Mouse (Mus musculus) liver, adult (tissue): ENCODE measurements around the gene Map4k3.

ENCODE experiments used
- GATA4 ChIP-seq: IDR thresholded peaks from 2 replicates; pipeline ENCODE4 v1.6.1; 2014; ENCODE audit warnings: mild to moderate bottlenecking, low read length; ENCODE audit not compliant: insufficient replicate concordance

Gene Map4k3

GRCm38 (mm10) chr17:80577214-80577613 is 151.1 kb downstream of the Map4k3 start:
- TF ChIP-seq GATA4 = no peak

- TF ChIP-seq GATA4 = no peak
Measured at GRCm38 (mm10) chr17:80575008-80575407, 153.3 kb downstream of the Map4k3 start.

- TF ChIP-seq GATA4 = no peak
Measured at GRCm38 (mm10) chr17:80574471-80574965, 153.8 kb downstream of the Map4k3 start.

- no peak for TF ChIP-seq GATA4
Measured at GRCm38 (mm10) chr17:80572187-80572935, 155.9 kb downstream of the Map4k3 start.

- no peak for TF ChIP-seq GATA4
Measured at GRCm38 (mm10) chr17:80571460-80571859, 156.8 kb downstream of the Map4k3 start.

- TF ChIP-seq GATA4 = no peak
Measured at GRCm38 (mm10) chr17:80568842-80569601, 159.3 kb downstream of the Map4k3 start.

- no peak for TF ChIP-seq GATA4
Measured at GRCm38 (mm10) chr17:80568441-80568840, 159.8 kb downstream of the Map4k3 start.

- no peak for TF ChIP-seq GATA4
Measured at GRCm38 (mm10) chr17:80564611-80564924, 163.7 kb downstream of the Map4k3 start.

- no peak for TF ChIP-seq GATA4
Measured at GRCm38 (mm10) chr17:80562792-80563191, 165.5 kb downstream of the Map4k3 start.

- TF ChIP-seq GATA4 = no peak
Measured at GRCm38 (mm10) chr17:80560669-80561401, 167.4 kb downstream of the Map4k3 start.

GRCm38 (mm10) chr17:80559745-80560144 is 168.5 kb downstream of the Map4k3 start:
- TF ChIP-seq GATA4 = no peak

GRCm38 (mm10) chr17:80559050-80559449 is 169.2 kb downstream of the Map4k3 start:
- no peak for TF ChIP-seq GATA4

GRCm38 (mm10) chr17:80558583-80558982 is 169.7 kb downstream of the Map4k3 start:
- TF ChIP-seq GATA4 = no peak

GRCm38 (mm10) chr17:80557461-80557860 is 170.8 kb downstream of the Map4k3 start:
- TF ChIP-seq GATA4 = no peak
